In the genomic region with DNA sequence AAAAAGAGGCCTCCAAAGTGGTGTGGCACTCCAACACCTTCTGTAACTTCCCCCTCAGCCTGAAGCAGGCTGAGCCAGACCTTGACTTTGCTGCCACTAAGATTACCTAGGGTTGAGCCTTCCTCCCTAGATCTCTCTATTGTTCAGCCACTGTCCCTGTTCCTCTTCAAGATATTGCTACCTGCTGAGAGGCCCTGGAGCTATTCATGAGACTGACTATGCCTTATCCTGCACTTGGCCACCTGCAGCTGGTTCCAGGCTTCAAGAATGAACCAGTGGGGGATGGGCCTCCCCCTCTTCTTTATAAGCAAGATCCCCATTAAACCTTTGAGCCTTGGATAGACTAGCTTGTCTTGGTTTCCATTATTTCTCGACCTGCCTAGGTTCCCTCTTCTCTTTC, we compare ENCODE assay signal across 5 mouse cellular contexts.
DNase-seq lines count a peak whose midpoint lies in the region; TF ChIP-seq lines count a peak whose summit lies in the region.
"Not testable (repeated sequence)": the region's sequence is repeated elsewhere in the genome, so short reads cannot be mapped to it uniquely, and the experiment has no call there.

No protein-coding gene starts in this region.

- H3K27ac ChIP-seq in ES-E14 (ENCODE audit: insufficient read depth, low read depth, low read length, poor library complexity, severe bottlenecking), result peak overlapping the region; percentile 63; the same call in 1 of the 2 replicates

- H3K9ac ChIP-seq in ES-E14 (ENCODE audit: insufficient read depth, low read depth, low read length, poor library complexity, severe bottlenecking), result peak overlapping the region; percentile 68; the same call in 1 of the 2 replicates

- H3K4me3 ChIP-seq in E14TG2a.4 (replicated peaks; ENCODE audit: low read length) (peak overlapping the region; percentile 68), ES-E14 (ENCODE audit: insufficient read depth in 1 of 2, low read depth in 1 of 2, low read length in 2 of 2, poor library complexity in 1 of 2, severe bottlenecking in 1 of 2) (peak overlapping the region; percentile 52 to 60; a peak in 3 of 4 replicates)

- not testable (repeated sequence) for H3K27me3 ChIP-seq in E14TG2a.4 (ENCODE audit: insufficient read depth, low read length)

- in situ Hi-C loops in ES-E14 (cut with MboI; ENCODE audit: low sequenced_read_pairs in 2 of 2, unreplicated experiment in 2 of 2), result not testable (repeated sequence)

- H3K4me1 ChIP-seq in E14TG2a.4 (replicated peaks; ENCODE audit: low read depth, low read length); ES-E14 (ENCODE audit: control insufficient read depth in 2 of 2, insufficient read depth in 2 of 2, low read length in 2 of 2, poor library complexity in 1 of 2): not testable (repeated sequence)

- H3K9me3 ChIP-seq in E14TG2a.4 (ENCODE audit: low read length), result peaks cover 13% of the 10 kb centered on the region
- not testable (repeated sequence) for H3K9me3 ChIP-seq in ES-E14 (ENCODE audit: control insufficient read depth, insufficient read depth, low read depth, low read length)

- TF ChIP-seq CTCF in E14TG2a.4 (conservative IDR thresholded peaks at IDR 0.05; ENCODE audit: low read length), result not testable (repeated sequence)

- H3K36me3 ChIP-seq in E14TG2a.4 (ENCODE audit: insufficient read depth, low read length); ES-E14 (ENCODE audit: control insufficient read depth, insufficient read depth, low read length, poor library complexity, severe bottlenecking): not testable (repeated sequence)

- DNase-seq in ES-CJ7 (ENCODE audit: low read depth, low spot score) (peak; percentile 91), ES-E14 (ENCODE audit: low read depth, low spot score) (peak; percentile 40), R1 (ENCODE audit: low read depth, low spot score) (peak; percentile 87), ZHBTc4 (ENCODE audit: low read depth, low spot score) (peak; percentile 85)

TF ChIP-seq in ES-E14, 5 proteins besides CTCF, POLR2A, EP300 and RAD21:
- TF ChIP-seq ZNF384 (IDR thresholded peaks at IDR 0.05; ENCODE audit: low read depth, low read length), result peak; percentile 56

Comparison
In these comparisons a context has a peak if more than half of its experiments do, and no peak if none do; other contexts are left out.
1. Peak in every context shown above with its lines: DNase-seq, H3K4me3 ChIP-seq and H3K27ac ChIP-seq.
2. DNase-seq: peak in every context shown above with its lines; median percentile 91 in ES-CJ7; 87 in R1; 85 in ZHBTc4; 40 in ES-E14.